Mouse (Mus musculus) ES-Bruce4 (cell line): ENCODE measurements around the gene Pank2. TPM values are rescaled to one million over a fixed set of nuclear protein-coding genes. Genes with fewer than 3 reads are reported as not detected.

Experiments used
- H3K27ac ChIP-seq: 2 replicates; pipeline ENCODE4 v1.5.1; 2012; ENCODE audit warnings: low read length, inconsistent platforms; ENCODE audit not compliant: insufficient read depth
- H3K27me3 ChIP-seq: 2 replicates; pipeline ENCODE4 v1.6.1; 2012; ENCODE audit warnings: mild to moderate bottlenecking, low read length, inconsistent platforms; ENCODE audit not compliant: control insufficient read depth, poor library complexity, insufficient read depth, severe bottlenecking
- H3K36me3 ChIP-seq: 2 replicates; pipeline ENCODE4 v1.6.1; 2012; ENCODE audit warnings: inconsistent platforms, mild to moderate bottlenecking, low read length, moderate library complexity; ENCODE audit not compliant: control insufficient read depth, poor library complexity, insufficient read depth, severe bottlenecking
- H3K4me1 ChIP-seq: one replicate; pipeline ENCODE4 v1.8.1; 2011; ENCODE audit warnings: low read length; ENCODE audit not compliant: control insufficient read depth, insufficient read depth
- H3K4me3 ChIP-seq: 2 replicates; pipeline ENCODE4 v1.5.1; 2011; ENCODE audit warnings: low read depth, mild to moderate bottlenecking, low read length
- H3K9ac ChIP-seq: 2 replicates; pipeline ENCODE4 v1.6.1; 2012; ENCODE audit warnings: low read depth, mild to moderate bottlenecking, inconsistent platforms; ENCODE audit not compliant: poor library complexity, severe bottlenecking
- H3K9me3 ChIP-seq: replicated peaks from 2 replicates; pipeline ENCODE4 v1.6.1; 2012; ENCODE audit warnings: mild to moderate bottlenecking, low read length, inconsistent platforms; ENCODE audit not compliant: control insufficient read depth, poor library complexity, insufficient read depth, severe bottlenecking
- CTCF ChIP-seq: IDR thresholded peaks from one replicate; pipeline ENCODE4 v1.8.1; 2011; ENCODE audit warnings: low read depth, low read length
- EP300 ChIP-seq: IDR thresholded peaks from 2 replicates; pipeline ENCODE4 v1.6.1; 2011; ENCODE audit warnings: low read depth, low read length; ENCODE audit not compliant: insufficient read depth
- POLR2A ChIP-seq: IDR thresholded peaks from one replicate; pipeline ENCODE4 v1.8.1; 2011; ENCODE audit warnings: low read length; ENCODE audit not compliant: insufficient read depth
- polyA plus RNA-seq: library from polyadenylated mRNA; stranded (reverse); fragments of >200 nt; gene quantifications from 2 replicates; pipeline ENCODE4 v1.2.4, GENCODE M21; 2011; ENCODE audit warnings: low read depth; ENCODE audit not compliant: missing spikeins, insufficient read depth, insufficient read length

Pank2 gene
- polyA plus RNA-seq, 1 experiment: 78.5 TPM

DNA sequence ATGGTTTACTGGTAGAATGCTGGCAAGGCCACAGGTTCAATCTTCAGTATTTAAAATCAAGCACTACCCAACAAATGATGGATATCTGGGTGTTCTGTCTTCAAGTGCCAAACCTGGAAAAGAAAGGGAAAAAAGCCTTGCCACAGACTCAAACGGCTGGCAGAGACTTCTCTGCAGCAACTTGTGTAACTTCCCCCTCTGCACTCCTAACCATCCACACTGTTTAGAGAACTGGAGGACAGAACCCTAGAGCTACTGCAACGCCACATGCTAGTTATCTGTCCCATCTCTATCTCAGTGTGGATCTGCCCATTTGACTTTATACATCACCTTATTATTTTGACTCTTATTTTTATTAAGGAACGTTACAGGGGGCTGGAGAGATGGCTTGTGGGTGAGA is 63.7 kb downstream of the Pank2 start:
- Histone ChIP-seq H3K27me3 (no peaks in the 10 kb centered on the region), H3K36me3 (no peaks in the 10 kb centered on the region), H3K9me3 (no peaks in the 10 kb centered on the region), H3K4me3 (no peak overlapping the region), H3K9ac (no peak overlapping the region), H3K27ac (no peak overlapping the region), H3K4me1 (no peaks in the 10 kb centered on the region)
- no peak for TF ChIP-seq CTCF
- no peak for TF ChIP-seq POLR2A
- no peak for TF ChIP-seq EP300

DNA sequence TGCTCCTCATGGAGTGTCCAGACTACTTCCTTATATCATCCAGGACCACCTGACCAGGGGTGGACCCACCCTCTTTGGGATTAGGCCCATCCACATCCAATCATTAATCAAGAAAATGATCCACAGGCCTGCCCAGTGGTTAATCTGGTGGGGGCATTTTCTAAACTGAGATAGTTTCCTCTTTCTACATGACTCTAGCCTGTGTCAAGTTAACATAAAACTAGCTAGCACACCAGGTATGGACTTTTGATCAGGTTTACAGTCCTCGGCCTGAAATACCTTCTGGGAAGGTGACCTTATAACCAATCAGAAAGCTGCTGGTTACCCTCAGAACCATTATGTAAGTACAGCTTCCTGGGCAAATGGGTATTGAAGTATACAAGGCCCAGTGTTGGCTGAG is 66.7 kb downstream of the Pank2 start:
- H3K36me3 ChIP-seq: no peaks in the 10 kb centered on the region
- H3K9me3 ChIP-seq: no peaks in the 10 kb centered on the region
- no peak overlapping the region for H3K4me3 ChIP-seq
- H3K4me1 ChIP-seq: no peaks in the 10 kb centered on the region
- H3K9ac ChIP-seq: no peak overlapping the region
- no peaks in the 10 kb centered on the region for H3K27me3 ChIP-seq
- TF ChIP-seq CTCF (no peak), POLR2A (no peak), EP300 (no peak)
- H3K27ac ChIP-seq: no peak overlapping the region

DNA sequence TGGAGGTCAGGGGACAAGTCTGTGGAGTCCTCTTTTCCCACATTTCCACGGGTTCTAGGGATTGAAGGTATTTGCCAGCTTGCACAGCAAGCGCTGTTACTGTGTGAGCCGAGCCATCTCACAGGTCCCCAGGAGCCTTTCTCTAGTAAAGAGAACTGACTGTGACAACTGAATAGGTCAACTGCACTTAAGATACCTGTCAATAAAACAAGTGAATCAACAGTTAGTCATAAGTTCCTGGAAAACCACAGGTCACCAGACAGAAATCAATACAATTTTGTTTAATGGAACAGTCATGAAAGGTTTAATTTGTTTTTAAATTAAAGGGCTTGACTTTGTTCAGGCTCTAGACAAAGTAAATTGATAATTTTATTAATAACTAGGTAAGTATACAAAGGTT is 68.3 kb downstream of the Pank2 start:
- Histone ChIP-seq H3K4me1 (no peaks in the 10 kb centered on the region), H3K4me3 (no peak overlapping the region), H3K9ac (no peak overlapping the region), H3K9me3 (no peaks in the 10 kb centered on the region), H3K36me3 (no peaks in the 10 kb centered on the region), H3K27ac (no peak overlapping the region), H3K27me3 (no peaks in the 10 kb centered on the region)
- TF ChIP-seq EP300 (no peak), POLR2A (no peak), CTCF (no peak)

DNA sequence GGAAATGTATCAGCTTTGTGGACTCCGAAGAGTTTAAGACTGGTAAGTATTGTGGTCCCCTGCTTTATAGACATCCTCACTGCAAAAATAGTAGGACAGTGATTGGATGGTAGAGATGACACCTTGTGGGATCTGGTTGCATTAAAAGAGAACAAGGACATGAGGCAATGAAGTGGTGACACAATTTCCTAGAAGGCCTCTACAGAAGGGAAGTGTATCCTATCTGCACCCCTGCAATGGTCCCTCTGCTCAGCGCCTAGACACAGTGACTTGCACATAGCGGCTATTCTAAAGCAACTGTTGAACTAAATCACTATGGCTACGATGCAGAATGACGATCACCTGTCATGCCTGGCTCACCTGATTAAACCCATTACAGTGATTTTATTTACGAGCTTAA is 75.3 kb downstream of the Pank2 start:
- Histone ChIP-seq H3K27ac (no peak overlapping the region), H3K4me1 (no peaks in the 10 kb centered on the region), H3K36me3 (no peaks in the 10 kb centered on the region), H3K27me3 (no peaks in the 10 kb centered on the region), H3K9ac (no peak overlapping the region), H3K9me3 (no peaks in the 10 kb centered on the region), H3K4me3 (no peak overlapping the region)
- TF ChIP-seq EP300 (no peak), POLR2A (no peak), CTCF (no peak)

DNA sequence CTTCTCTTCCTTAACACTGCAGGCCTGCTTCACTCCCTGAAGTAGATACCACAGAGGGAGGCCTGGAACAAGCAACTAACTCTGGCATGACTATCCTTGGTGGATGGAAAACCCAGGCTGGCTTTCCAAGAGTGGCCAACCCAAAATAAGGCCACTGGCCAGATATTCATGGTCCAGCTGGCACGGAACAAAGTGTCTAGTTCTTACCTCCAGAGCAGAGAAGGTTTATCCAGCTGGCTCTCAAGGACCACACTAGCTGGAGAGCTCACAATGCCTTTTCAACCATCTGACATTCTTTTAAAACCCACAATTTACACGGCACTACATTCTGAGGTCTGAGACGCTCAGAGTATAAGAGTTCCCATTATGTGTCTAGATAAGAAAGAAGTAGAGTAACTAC is 82.2 kb downstream of the Pank2 start:
- Histone ChIP-seq H3K4me3 (no peak overlapping the region), H3K9me3 (no peaks in the 10 kb centered on the region), H3K36me3 (no peaks in the 10 kb centered on the region), H3K9ac (no peak overlapping the region), H3K27ac (no peak overlapping the region), H3K27me3 (no peaks in the 10 kb centered on the region), H3K4me1 (no peaks in the 10 kb centered on the region)
- TF ChIP-seq CTCF: no peak
- no peak for TF ChIP-seq EP300
- TF ChIP-seq POLR2A: no peak

DNA sequence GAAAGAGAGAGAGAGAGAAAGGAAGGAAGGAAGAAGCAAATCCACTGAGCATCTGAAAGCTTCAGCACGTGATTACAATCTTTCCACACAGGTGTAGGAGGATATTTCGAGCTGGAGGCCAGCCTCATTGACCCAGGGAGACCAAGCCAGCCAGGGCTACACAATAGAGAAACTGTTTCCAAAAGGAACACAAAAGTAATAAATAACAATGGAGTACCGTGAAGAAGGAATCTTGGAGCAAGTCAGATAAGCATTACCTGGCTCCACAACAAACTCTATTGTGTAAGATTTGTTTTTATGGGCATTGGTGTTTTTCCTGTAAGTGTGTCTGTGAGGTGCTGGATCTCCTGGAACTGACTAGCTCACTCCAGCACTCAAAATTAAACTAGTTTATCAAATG is 83.3 kb downstream of the Pank2 start:
- Histone ChIP-seq H3K9me3 (no peaks in the 10 kb centered on the region), H3K27ac (no peak overlapping the region), H3K9ac (no peak overlapping the region), H3K27me3 (no peaks in the 10 kb centered on the region), H3K4me1 (no peaks in the 10 kb centered on the region), H3K4me3 (no peak overlapping the region), H3K36me3 (no peaks in the 10 kb centered on the region)
- TF ChIP-seq CTCF (no peak), EP300 (no peak), POLR2A (no peak)

Other genes starting within 250 kb of the Pank2 start
- 0.73 TPM in 1 of 2 replicates, not detected in the other for gene Gfra4, start 219.4 kb upstream of the Pank2 start, polyA plus RNA-seq
- 0.37 TPM in 1 of 2 replicates, not detected in the other for gene Adam33, start 198.7 kb upstream of the Pank2 start, polyA plus RNA-seq
- gene Siglec1, start 175.7 kb upstream of the Pank2 start, polyA plus RNA-seq: 0.16 TPM in 1 of 2 replicates, not detected in the other
- 1.9 and 2.2 TPM in 2 replicates for gene Hspa12b, start 135.2 kb upstream of the Pank2 start, polyA plus RNA-seq
- gene Gm11037, start 129.0 kb upstream of the Pank2 start, polyA plus RNA-seq: not detected in 2 replicates
- gene 1700037H04Rik, start 102.4 kb upstream of the Pank2 start, polyA plus RNA-seq: 74.5 and 79.8 TPM in 2 replicates
- 12.2 and 12.3 TPM in 2 replicates for gene Cenpb, start 82.4 kb upstream of the Pank2 start, polyA plus RNA-seq
- gene Cdc25b, start 75.5 kb upstream of the Pank2 start, polyA plus RNA-seq: 26.1 and 28.8 TPM in 2 replicates
- 1.2 and 2.0 TPM in 2 replicates for gene Spef1, start 75.2 kb upstream of the Pank2 start, polyA plus RNA-seq
- gene Ap5s1, start 55.4 kb upstream of the Pank2 start, polyA plus RNA-seq: 6.5 and 8.5 TPM in 2 replicates
- 16.7 and 20.3 TPM in 2 replicates for gene Mavs, start 28.4 kb upstream of the Pank2 start, polyA plus RNA-seq
- gene Rnf24, start 90.4 kb downstream of the Pank2 start, polyA plus RNA-seq: 7.1 and 7.5 TPM in 2 replicates
- gene Smox, start 229.0 kb downstream of the Pank2 start, polyA plus RNA-seq: 18.2 and 20.2 TPM in 2 replicates